Mouse (Mus musculus) MEL (cell line): ENCODE results near the gene Rbm18. TPM values are rescaled to one million over a fixed set of nuclear protein-coding genes. Genes with fewer than 3 reads are reported as not detected.

Experiments
- DNase-seq: peaks from one replicate; pipeline ENCODE4 v3.0.0; 2011; ENCODE audit warnings: low read depth, low spot score
- H3K27ac ChIP-seq: 2 replicates; pipeline ENCODE4 v1.5.1; 2012; ENCODE audit warnings: low read depth, mild to moderate bottlenecking, control low read depth, low read length, moderate library complexity; ENCODE audit not compliant: control insufficient read depth
- H3K27me3 ChIP-seq, 2 experiments: fragments of 150-350 bp in 1 of 2; sonication (generic) in 1 of 2; 2 replicates each; pipeline ENCODE4 v1.6.1; 2012; ENCODE audit warnings: low read length in 2 of 2, mild to moderate bottlenecking in 2 of 2, improper control_type of control experiment in 1 of 2, moderate library complexity in 1 of 2; ENCODE audit not compliant: insufficient read depth in 2 of 2, control insufficient read depth in 1 of 2
- H3K36me3 ChIP-seq, 2 experiments: 2 replicates each; pipeline ENCODE4 v1.6.1; 2012 to 2014; ENCODE audit warnings: low read length in 2 of 2, improper control_type of control experiment in 1 of 2, inconsistent platforms in 1 of 2, mild to moderate bottlenecking in 1 of 2; ENCODE audit not compliant: insufficient read depth in 2 of 2, control insufficient read depth in 1 of 2
- H3K4me1 ChIP-seq, 2 experiments: fragments of 150-350 bp in 1 of 2; sonication (generic) in 1 of 2; 2 replicates each; pipeline ENCODE4 v1.6.1; 2012; ENCODE audit warnings: low read length in 2 of 2, improper control_type of control experiment in 1 of 2, mild to moderate bottlenecking in 1 of 2; ENCODE audit not compliant: insufficient read depth in 2 of 2, control insufficient read depth in 1 of 2
- H3K4me3 ChIP-seq, 2 experiments: fragments of 150-350 bp in 1 of 2; sonication (generic) in 1 of 2; 2 replicates each; pipeline ENCODE4 v1.5.1; 2012; ENCODE audit warnings: low read depth in 2 of 2, low read length in 2 of 2, mild to moderate bottlenecking in 2 of 2, moderate library complexity in 2 of 2, control low read depth in 1 of 2, improper control_type of control experiment in 1 of 2; ENCODE audit not compliant: control insufficient read depth in 1 of 2, insufficient read depth in 1 of 2
- H3K79me2 ChIP-seq: 2 replicates; pipeline ENCODE4 v1.6.1; 2012; ENCODE audit warnings: mild to moderate bottlenecking, low read length, moderate library complexity; ENCODE audit not compliant: control insufficient read depth, poor library complexity, insufficient read depth
- H3K9ac ChIP-seq: 2 replicates; pipeline ENCODE4 v1.6.1; 2012; ENCODE audit warnings: low read depth, mild to moderate bottlenecking, control low read depth, low read length, moderate library complexity; ENCODE audit not compliant: control insufficient read depth, poor library complexity, severe bottlenecking
- H3K9me3 ChIP-seq: fragments of 150-350 bp; sonication (generic); replicated peaks from 2 replicates; pipeline ENCODE4 v1.6.1; 2012; ENCODE audit warnings: mild to moderate bottlenecking, low read length, improper control_type of control experiment, moderate library complexity; ENCODE audit not compliant: insufficient read depth
- GABPA ChIP-seq: IDR thresholded peaks from 2 replicates; pipeline ENCODE4 v1.6.1; 2012; ENCODE audit warnings: low read depth, mild to moderate bottlenecking, inconsistent platforms, low read length, improper control_type of control experiment, moderate library complexity
- MEF2A ChIP-seq: IDR thresholded peaks from 2 replicates; pipeline ENCODE4 v1.6.1; 2014; ENCODE audit warnings: low read depth, mild to moderate bottlenecking, inconsistent platforms, low read length, improper control_type of control experiment; ENCODE audit not compliant: poor library complexity, insufficient replicate concordance, severe bottlenecking; ENCODE audit errors: extremely low read depth
- MYB ChIP-seq: IDR thresholded peaks from 2 replicates; pipeline ENCODE4 v1.6.1; 2011; ENCODE audit warnings: mild to moderate bottlenecking, low read depth, low read length, improper control_type of control experiment
- TAL1 ChIP-seq: IDR thresholded peaks from 2 replicates; pipeline ENCODE4 v1.6.1; 2012; ENCODE audit warnings: mild to moderate bottlenecking, inconsistent platforms, low read length, moderate library complexity, mixed read lengths
- TBP ChIP-seq: IDR thresholded peaks from 2 replicates; pipeline ENCODE4 v1.8.0; 2011; ENCODE audit warnings: low read depth, low read length, improper control_type of control experiment
- TCF12 ChIP-seq: IDR thresholded peaks from 2 replicates; pipeline ENCODE4 v1.6.1; 2014; ENCODE audit warnings: low read depth, mild to moderate bottlenecking, inconsistent platforms, low read length, improper control_type of control experiment, moderate library complexity
- UBTF ChIP-seq: IDR thresholded peaks from 2 replicates; pipeline ENCODE4 v1.6.1; 2012; ENCODE audit warnings: low read depth, mild to moderate bottlenecking, inconsistent platforms, low read length, improper control_type of control experiment, moderate library complexity, borderline replicate concordance; ENCODE audit not compliant: insufficient read depth
- ZC3H11A ChIP-seq: IDR thresholded peaks from 2 replicates; pipeline ENCODE4 v1.6.1; 2012; ENCODE audit warnings: low read depth, mild to moderate bottlenecking, inconsistent platforms, low read length, improper control_type of control experiment
- polyA plus RNA-seq, 2 experiments: library from polyadenylated mRNA; stranded (reverse) in 1 of 2; unstranded in 1 of 2; fragments of >175 nt in 1 of 2; fragments of >200 nt in 1 of 2; gene quantifications; 2 replicates each; pipeline versions ENCODE4 v1.2.1 to v1.2.4; 2012; ENCODE audit warnings: low replicate concordance in 2 of 2, low read depth in 1 of 2; ENCODE audit not compliant: insufficient read length in 2 of 2, insufficient read depth in 1 of 2, missing spikeins in 1 of 2
- total RNA-seq: library from RNA; depleted of rRNA; stranded (reverse); fragments of 300-350 nt; gene quantifications from 2 replicates; pipeline ENCODE4 v1.2.3, GENCODE M21; 2012

Gene Rbm18
- total and polyA plus RNA-seq, 3 experiments = 16.7 to 20.1 TPM; not detected in 1

DNA sequence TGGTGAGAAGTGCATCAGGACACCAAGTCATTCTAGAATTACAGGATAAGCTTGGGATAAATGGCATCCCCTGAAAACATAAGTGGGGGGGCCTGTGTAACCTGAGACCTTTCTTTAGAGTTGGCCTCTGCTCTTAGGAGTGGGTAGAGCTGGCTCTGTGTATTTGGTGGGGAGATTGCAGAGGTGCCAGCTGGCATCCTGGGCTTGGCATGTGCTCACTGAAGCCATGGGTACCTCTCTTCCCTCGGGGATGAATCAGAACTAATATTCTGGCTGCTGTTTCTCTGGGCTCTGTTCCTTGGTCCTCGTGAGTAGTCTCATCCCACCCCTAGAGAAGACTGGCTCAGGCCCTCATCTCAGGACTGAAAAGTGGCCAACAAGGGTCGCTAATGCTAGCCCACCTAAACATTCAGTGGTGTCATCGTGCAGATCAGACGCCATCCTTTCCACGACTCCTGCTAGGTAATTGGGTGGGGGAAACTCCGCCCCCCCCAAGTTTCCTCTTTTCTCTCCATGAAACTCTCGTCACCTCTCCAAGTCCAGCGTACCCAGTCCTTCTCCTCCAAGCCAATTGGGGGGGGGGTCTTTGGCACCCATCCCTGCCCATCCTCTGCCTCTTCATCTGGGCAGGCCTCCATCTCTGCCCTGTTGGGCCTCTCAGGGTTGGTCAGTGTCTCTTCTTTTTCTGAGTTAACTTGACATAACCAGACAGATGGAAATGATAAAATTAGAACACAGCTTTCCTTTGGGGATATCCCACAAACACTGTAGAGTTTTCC is 53.6 kb downstream of the Rbm18 start:
- no peak overlapping the region for H3K9ac ChIP-seq
- DNase-seq = no peak
- H3K4me1 ChIP-seq = no peaks in the 10 kb centered on the region
- no peak overlapping the region for H3K27ac ChIP-seq
- no peak overlapping the region for H3K4me3 ChIP-seq
- H3K9me3 ChIP-seq = no peaks in the 10 kb centered on the region
- no peaks in the 10 kb centered on the region for H3K79me2 ChIP-seq
- no peaks in the 10 kb centered on the region for H3K36me3 ChIP-seq
- no peak for TF ChIP-seq TCF12
- no peak for TF ChIP-seq TAL1
- H3K27me3 ChIP-seq = no peaks in the 10 kb centered on the region

DNA sequence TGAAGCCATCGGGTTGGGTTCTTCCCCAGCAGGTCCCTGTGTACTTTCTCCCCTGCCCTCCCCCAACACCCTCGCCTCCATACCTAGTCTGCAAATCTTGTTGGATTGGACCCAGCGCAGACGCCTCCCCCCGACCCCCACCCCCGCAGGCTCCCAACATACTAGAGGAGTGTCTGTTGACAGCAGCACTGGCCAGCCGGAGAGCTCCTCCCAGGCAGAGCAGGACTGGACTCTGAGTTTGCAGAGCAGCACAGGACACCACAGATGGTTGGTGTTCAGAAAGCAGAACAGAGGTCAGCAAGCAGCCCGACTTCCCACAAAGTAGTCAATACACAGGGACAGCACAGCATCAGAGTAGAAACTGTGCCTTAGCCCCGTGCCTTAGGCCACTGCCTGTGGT is 55.1 kb downstream of the Rbm18 start:
- TF ChIP-seq GABPA (no peak), MEF2A (no peak)
- no peak overlapping the region for H3K27ac ChIP-seq
- H3K36me3 ChIP-seq = no peaks in the 10 kb centered on the region
- no peak for DNase-seq
- H3K9me3 ChIP-seq = no peaks in the 10 kb centered on the region
- H3K79me2 ChIP-seq = no peaks in the 10 kb centered on the region
- H3K9ac ChIP-seq = no peak overlapping the region
- H3K4me1 ChIP-seq = no peaks in the 10 kb centered on the region
- no peaks in the 10 kb centered on the region for H3K27me3 ChIP-seq
- no peak overlapping the region for H3K4me3 ChIP-seq

DNA sequence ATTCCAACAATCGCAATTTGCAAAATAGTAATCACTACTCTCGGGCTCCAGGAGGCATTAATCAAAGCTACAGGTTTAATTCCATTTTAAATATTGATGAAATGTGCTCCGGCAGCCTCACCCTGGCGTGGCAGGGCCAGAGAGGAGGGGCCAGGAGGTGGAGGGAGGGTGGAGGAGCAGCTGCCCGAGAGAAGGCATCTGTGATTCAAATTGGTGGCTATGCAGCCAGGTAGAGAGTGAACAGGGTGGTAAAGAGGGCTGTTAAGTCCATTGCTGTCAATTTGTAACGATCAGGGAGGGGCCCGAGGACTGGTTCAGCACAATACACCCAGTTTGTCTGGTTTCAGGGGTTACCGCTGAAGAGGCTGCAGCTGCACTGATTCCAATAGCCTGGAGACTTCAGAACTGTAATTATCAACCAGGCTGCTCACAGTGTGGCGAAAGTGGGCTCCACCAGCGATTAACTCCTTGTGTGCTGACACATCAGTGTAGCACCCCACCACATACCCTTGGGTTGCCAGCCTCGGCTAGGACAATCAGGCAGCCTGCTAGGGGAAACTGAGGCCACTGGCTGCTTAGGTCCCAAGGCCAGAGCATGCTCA is 59.3 kb downstream of the Rbm18 start:
- Histone ChIP-seq H3K27me3 (no peaks in the 10 kb centered on the region), H3K27ac (no peak overlapping the region)
- TF ChIP-seq MYB (no peak), ZC3H11A (no peak), TBP (no peak), GABPA (no peak), UBTF (no peak)
- TF ChIP-seq, all 39 proteins: peak for 0
- Histone ChIP-seq H3K9me3 (no peaks in the 10 kb centered on the region), H3K4me3 (no peak overlapping the region), H3K4me1 (no peaks in the 10 kb centered on the region), H3K79me2 (no peaks in the 10 kb centered on the region), H3K36me3 (no peaks in the 10 kb centered on the region), H3K9ac (no peak overlapping the region)
- no peak for DNase-seq
